Mouse (Mus musculus) monocyte, adult 5-6 weeks (primary cell): Measurements from ENCODE around the gene Kctd12. TPM values are rescaled to one million over a fixed set of nuclear protein-coding genes. Genes with fewer than 3 reads are reported as not detected.
A peak's percentile ranks its signal among the peaks of the same experiment; 100 is the strongest.

Experiments
- ATAC-seq: fragments of 153-309, 156-312 bp; replicated peaks from 2 replicates; pipeline ENCODE4 v1.8.0; 2017; ENCODE audit warnings: mild to moderate bottlenecking; ENCODE audit not compliant: low TSS enrichment, insufficient number of reproducible peaks, severe bottlenecking, poor library complexity, low FRiP score
- total RNA-seq: library from RNA; stranded (forward); fragments of 200-1000, 200-491, 200-594 nt; gene quantifications from 3 replicates; pipeline ENCODE4 v1.2.3, GENCODE M21; 2017

Kctd12 gene
- 144 to 172 TPM (median 153 TPM) in 3 replicates for total RNA-seq

DNA sequence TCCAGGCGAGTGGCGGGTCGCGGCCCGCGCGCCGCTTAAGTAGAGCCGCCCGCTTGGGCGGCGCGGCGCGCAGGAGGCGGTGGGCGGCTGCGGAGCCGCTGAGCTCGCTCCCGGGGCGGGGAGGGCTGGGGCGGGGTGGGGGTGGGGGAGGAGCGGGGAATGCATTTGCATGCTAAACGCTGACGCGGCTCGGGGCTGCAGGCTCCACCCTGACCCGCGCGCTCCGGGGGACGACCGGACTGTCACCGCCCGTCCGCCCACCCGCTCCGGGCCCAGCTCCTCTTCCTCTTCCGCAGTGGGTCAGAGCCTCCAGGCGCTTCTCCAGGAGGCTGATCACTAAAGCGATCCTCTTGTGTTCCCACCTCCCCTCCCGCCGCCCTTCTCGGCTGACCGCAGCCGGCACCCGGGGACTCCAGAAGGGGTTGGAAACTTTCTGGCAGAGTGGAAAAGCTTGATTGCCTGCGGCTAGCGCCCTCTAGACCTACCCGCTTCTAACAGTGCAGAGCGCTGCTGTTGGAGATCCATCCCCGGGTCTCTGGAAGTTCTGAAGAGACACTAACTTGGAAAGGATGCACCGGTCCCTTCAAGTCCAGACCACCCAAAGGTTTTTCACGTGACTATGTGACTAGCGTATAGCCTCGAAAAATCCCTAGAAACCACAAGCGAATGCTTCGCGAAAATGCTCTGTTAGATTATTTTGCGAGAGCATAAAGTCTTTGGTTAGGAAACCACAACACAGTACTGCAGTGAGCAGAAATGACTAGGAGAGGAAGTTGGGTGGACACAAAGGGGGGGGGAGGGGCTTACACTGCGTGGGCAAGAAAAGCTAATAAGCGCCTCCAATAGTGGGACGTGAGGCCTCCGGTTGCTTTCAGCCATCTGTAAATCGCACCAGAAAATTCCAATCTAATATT lies at the start of gene Kctd12:
Gene Kctd12, minus strand, starts transcription at position 11 of the 914 bp plus-strand sequence.
- ATAC-seq = peak; percentile 55

DNA sequence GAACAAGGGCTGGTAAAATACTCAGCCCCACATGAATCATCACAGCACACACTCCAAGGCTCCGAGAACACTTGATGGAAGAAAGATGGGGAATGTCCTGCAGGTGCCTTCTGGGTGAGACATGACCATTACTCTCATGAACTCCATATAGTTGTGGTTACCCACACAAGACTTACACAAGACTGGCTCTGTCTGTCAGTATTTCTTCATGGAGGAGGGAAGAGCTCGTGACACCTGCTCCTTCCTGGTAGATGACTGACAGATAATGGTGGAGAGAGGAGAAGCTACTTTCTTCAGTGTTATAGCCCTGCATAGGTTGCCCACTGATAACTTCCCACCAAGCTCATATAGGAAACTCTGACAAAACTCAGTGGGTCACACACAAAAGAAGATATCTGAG lies 46.8 kb upstream of the Kctd12 start:
- no peak for ATAC-seq

- no peak for ATAC-seq
These were observed 37.6 kb upstream of the Kctd12 start for GRCm38 (mm10) chr14:103020046-103020445.

GRCm38 (mm10) chr14:103017009-103017408 lies 34.6 kb upstream of the Kctd12 start:
- ATAC-seq = no peak

DNA sequence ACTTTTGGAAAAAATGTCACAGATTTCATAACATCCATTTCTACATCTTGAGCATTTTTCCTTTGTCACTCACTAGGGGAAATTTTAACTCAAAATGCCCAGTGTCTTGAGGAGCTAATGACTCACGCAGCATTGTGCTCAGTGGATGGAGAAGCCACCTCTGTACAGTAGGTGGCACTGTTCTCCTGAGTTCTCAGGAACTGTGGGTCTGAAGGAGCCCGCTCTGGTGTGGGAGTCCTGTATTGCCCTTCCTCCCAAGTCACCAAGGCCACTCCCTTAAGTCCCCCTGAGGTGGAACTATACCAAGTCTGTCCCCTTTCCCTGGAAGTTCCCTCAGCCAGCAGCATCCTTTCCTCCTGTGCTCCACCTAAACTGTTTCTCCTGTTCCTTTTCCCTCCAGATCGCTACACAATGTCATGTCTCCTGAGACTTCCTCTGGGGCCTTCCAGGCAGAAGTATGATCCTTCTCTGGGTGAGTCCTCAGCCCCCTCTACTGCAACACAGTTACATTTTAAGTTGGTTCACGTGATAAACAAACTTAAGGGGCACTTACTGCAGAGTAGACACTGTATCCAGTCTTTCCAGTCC lies 30.2 kb upstream of the Kctd12 start:
- peak; percentile 71 for ATAC-seq

GRCm38 (mm10) chr14:103011782-103012181 lies 29.3 kb upstream of the Kctd12 start:
- 0 out of 2 replicates have a peak, but pooled peaks have one; percentile 47 for ATAC-seq

DNA sequence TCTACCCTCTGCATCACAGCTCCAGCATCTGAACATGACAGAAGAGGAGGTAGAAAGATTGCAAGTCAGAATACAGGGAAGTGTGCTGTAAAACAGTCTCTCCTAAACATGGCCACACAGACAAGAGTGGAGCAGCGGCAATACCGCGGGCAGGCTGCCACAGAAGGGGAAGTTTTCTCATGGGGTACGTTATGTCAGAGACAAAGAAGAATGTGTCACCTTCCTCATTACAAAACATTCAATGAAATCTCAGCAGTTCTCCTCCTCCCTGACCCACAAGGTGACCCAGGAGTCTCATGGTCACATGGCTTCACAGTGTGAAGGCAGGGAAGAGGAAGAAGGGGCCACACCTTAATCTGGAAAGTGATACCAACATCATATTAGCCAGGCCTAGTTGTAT lies 25.3 kb upstream of the Kctd12 start:
- ATAC-seq = peak; percentile 79

DNA sequence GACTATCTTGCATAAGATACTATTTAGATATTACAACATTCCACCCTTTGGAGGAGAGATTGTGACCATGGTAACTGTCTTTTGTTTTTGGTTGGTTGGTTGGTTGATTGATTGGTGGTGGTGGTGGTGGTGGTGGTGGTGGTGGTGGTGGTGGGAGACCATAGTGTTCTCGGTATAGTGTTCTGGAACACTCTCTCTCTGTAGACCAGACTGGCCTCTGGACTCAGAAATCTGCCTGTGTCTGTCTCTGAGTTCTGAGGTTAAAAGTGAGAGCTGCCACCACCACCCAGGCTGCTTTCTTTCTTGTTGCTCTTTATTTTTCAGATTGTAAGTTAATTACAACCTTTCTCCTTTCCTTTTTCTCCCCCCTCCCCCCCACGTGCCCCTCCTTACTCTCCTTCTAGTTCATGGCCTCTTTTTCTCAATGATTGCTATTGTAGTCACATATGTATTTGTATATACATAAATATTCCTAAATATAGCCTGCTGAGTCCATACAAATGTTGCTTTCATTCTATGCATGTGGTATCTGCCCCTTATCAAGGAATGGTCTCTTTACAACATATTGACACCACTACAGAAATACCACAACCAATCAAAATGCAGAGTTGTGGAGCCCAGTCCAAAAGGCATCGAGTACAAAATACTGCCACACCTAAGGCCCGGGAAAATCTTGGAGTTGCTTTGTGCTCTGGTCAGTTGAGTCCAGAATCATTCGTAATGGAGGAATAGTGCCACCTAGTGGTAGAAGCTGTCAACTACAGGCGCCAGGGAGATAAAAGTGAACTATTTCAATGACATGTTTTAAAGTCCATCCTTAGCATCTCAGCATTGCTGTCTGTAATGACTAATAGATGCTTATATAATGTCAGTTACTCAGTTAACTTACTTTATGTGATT lies 12.5 kb upstream of the Kctd12 start:
- peak; percentile 88 for ATAC-seq

- ATAC-seq = no peak
These were observed 8.3 kb upstream of the Kctd12 start for GRCm38 (mm10) chr14:102990765-102991164.

DNA sequence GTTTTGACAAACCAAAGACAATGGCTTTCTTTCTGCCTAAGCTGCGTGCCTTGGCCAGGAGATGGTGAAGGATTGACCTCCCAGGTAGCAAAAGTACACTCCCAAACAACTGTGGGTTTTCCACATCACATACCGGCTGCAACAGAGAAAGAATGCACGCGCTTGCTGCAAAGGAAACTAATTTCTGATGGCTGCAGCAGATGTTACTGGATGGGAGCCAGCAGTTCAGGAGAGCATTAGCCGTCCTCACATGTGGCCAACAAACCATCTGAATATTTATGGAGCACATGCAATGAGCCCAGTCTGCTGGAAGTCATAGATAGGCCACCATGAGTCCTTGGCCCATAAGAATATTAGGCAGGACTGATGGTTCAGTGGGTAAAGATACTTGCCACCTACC lies 7.4 kb upstream of the Kctd12 start:
- no peak for ATAC-seq

DNA sequence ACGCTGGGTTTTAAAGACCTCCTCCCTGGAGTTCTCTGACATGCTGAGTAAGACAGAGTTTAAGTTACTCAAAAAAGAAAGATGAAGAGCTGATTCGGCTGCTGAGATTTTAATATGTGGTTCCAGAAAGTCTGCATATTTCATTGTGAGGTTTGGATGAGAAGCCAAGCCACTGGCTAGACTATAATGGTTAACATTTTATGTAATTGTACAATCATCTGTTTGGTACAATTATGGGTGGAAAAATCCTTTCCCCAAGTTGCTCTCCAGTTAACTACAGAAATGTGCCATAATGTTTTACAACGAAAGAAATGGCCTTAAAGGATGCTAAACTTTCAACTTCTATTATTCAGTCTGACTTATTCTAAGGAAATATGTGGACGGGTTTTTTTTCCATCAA lies 6.8 kb upstream of the Kctd12 start:
- no peak for ATAC-seq

GRCm38 (mm10) chr14:102987626-102988025 lies 5.2 kb upstream of the Kctd12 start:
- ATAC-seq = no peak

DNA sequence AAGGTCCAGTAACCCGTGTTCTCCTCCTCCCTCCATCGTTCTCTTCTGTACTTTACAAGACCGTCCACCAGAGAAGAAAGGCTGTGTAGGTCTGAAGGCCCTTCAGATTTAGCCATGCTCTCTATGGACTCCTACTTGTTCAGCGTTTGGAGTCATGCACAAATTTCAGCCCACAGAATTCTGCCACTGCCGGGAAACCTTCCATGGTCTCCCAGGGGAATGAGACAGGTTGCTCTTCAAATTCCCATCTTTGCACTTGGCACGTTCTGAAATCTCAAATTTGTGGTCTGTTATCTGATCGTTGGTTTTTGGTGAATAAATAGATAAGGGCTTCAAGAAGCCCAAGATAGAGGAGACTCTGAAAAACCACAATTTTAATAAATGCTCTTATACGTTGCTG lies 1.2 kb upstream of the Kctd12 start:
- ATAC-seq = no peak

GRCm38 (mm10) chr14:102982016-102982626 lies 316 bp downstream of the Kctd12 start:
- ATAC-seq = peak; percentile 8; the same call in 1 of the 2 replicates

GRCm38 (mm10) chr14:102981441-102982015 lies 909 bp downstream of the Kctd12 start:
- peak; percentile 34; the same call in 1 of the 2 replicates for ATAC-seq

GRCm38 (mm10) chr14:102980986-102981385 lies 1.5 kb downstream of the Kctd12 start:
- no peak for ATAC-seq

GRCm38 (mm10) chr14:102980481-102980880 lies 2.0 kb downstream of the Kctd12 start:
- no peak for ATAC-seq

DNA sequence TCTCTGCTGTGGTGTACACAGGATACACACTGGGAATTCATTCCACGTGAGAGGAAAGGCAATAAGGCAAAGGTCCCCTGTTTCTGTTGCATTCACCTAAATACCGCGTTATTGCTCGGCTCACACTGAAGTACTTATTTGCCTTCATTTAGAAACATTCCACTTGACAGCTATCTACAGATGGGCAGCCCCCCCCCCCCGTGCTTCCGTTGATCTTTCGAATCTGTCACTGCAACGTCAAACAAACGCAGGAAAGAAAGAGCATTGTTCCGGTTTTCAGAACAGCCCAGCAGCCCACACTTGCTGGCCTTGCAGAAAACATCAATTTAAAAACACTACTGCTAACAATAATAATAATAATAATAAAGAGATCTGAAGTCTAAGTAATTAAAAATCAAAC lies 2.6 kb downstream of the Kctd12 start:
- no peak for ATAC-seq
